ENCODE assay signal across 8 mouse cellular contexts in genomic region chr2:153444254-153445136, GRCm38 (mm10). TPM values are rescaled to one million over a fixed set of nuclear protein-coding genes. Genes with fewer than 3 reads are reported as not detected.
DNase-seq lines count a peak whose midpoint lies in the region; ATAC-seq and TF ChIP-seq lines count a peak whose summit lies in the region.

No protein-coding gene starts in this region.

- H3K36me3 ChIP-seq in C2C12 (ENCODE audit: control insufficient read depth, insufficient read depth), result no peaks in the 10 kb centered on the region
- no peaks in the 10 kb centered on the region for H3K36me3 ChIP-seq in heart, embryonic 14.5 days (ENCODE audit: control insufficient read depth, insufficient read depth, low read length)
- H3K36me3 ChIP-seq in neural tube, embryonic 14.5 days (ENCODE audit: control insufficient read depth, insufficient read depth, low read length), result no peaks in the 10 kb centered on the region

- no peaks in the 10 kb centered on the region for H3K27me3 ChIP-seq in C2C12 (ENCODE audit: control insufficient read depth, insufficient read depth, insufficient read length)
- H3K27me3 ChIP-seq in heart, embryonic 14.5 days (ENCODE audit: control insufficient read depth, insufficient read depth, low read length), result no peaks in the 10 kb centered on the region
- H3K27me3 ChIP-seq in neural tube, embryonic 14.5 days (ENCODE audit: control insufficient read depth, insufficient read depth, low read length), result no peaks in the 10 kb centered on the region

- no peak for TF ChIP-seq CTCF in C2C12 (IDR thresholded peaks at IDR 0.05; ENCODE audit: control insufficient read depth, insufficient read depth, insufficient read length)
- TF ChIP-seq CTCF in lung, adult 2 months (IDR thresholded peaks at IDR 0.05; ENCODE audit: insufficient read depth, low read length), result no peak

- peak overlapping the region; percentile 100 for H3K4me2 ChIP-seq in heart, embryonic 14.5 days (ENCODE audit: low read length)
- H3K4me2 ChIP-seq in neural tube, embryonic 14.5 days (ENCODE audit: low read depth, low read length), result peak overlapping the region; percentile 79

- H3K4me3 ChIP-seq in C2C12 (ENCODE audit: insufficient read depth, poor library complexity, severe bottlenecking), result peak overlapping the region; percentile 32
- H3K4me3 ChIP-seq in heart, embryonic 14.5 days (ENCODE audit: control insufficient read depth in 1 of 2, insufficient read depth in 1 of 2, low read depth in 1 of 2, low read length in 2 of 2), result peak overlapping the region; percentile 93 to 95
- H3K4me3 ChIP-seq in lung, adult 2 months (replicated peaks; ENCODE audit: extremely low read depth, low read depth, low read length), result peak overlapping the region; percentile 85
- H3K4me3 ChIP-seq in neural tube, embryonic 14.5 days (ENCODE audit: low read depth, low read length), result peak overlapping the region; percentile 96

- H3K9me3 ChIP-seq in heart, embryonic 14.5 days (ENCODE audit: control insufficient read depth, low read length), result no peaks in the 10 kb centered on the region
- H3K9me3 ChIP-seq in neural tube, embryonic 14.5 days (ENCODE audit: control insufficient read depth, low read length), result no peaks in the 10 kb centered on the region

- peak; percentile 87 for DNase-seq in adrenal gland, postnatal 10 days
- peak; percentile 87 for DNase-seq in kidney, postnatal 10 days
- peak; percentile 74 for DNase-seq in lung, adult 2 months
- peak; percentile 56 for DNase-seq in testis, postnatal 14 days (ENCODE audit: low spot score)

- peak; percentile 48 for ATAC-seq in erythroblast, adult 5-6 weeks (replicated peaks; ENCODE audit: low FRiP score, poor library complexity, severe bottlenecking)
- peak; percentile 73 for ATAC-seq in heart, embryonic 14.5 days (ENCODE audit: insufficient number of reproducible peaks, insufficient read depth, low FRiP score, low read depth)
- ATAC-seq in neural tube, embryonic 14.5 days (ENCODE audit: low read depth), result peak; percentile 74

- H3K27ac ChIP-seq in heart, embryonic 14.5 days (replicated peaks in 1 of 2; ENCODE audit: control insufficient read depth in 1 of 2, insufficient read depth in 1 of 2, low read depth in 2 of 2, low read length in 2 of 2), result peak overlapping the region; percentile 82 to 94
- H3K27ac ChIP-seq in neural tube, embryonic 14.5 days (ENCODE audit: low read depth, low read length), result peak overlapping the region; percentile 98

- H3K9ac ChIP-seq in heart, embryonic 14.5 days (ENCODE audit: low read length), result peak overlapping the region; percentile 94
- H3K9ac ChIP-seq in neural tube, embryonic 14.5 days (replicated peaks; ENCODE audit: low read depth, low read length), result peak overlapping the region; percentile 93

- under 1% methylated on average over 38 of the region's 64 CpGs for WGBS in heart, embryonic 14.5 days
- WGBS in lung, adult 2 months, result 0% methylated on average over 32 of the region's 64 CpGs
- 3% methylated on average over 24 of the region's 64 CpGs for WGBS in neural tube, embryonic 14.5 days

- TF ChIP-seq POLR2A in lung, adult 2 months (IDR thresholded peaks at IDR 0.05; ENCODE audit: borderline replicate concordance, extremely low read depth, low read depth, low read length), result peak; percentile 35; the same call in 1 of the 2 replicates

- H3K79me2 ChIP-seq in C2C12 (ENCODE audit: control insufficient read depth, insufficient read depth), result no peaks in the 10 kb centered on the region

- H3K4me1 ChIP-seq in heart, embryonic 14.5 days (ENCODE audit: control insufficient read depth in 2 of 2, insufficient read depth in 2 of 2, low read length in 2 of 2), result peaks cover 26 to 51% of the 10 kb centered on the region in 2 experiments
- peaks cover 9% of the 10 kb centered on the region; the same call in 1 of the 2 replicates for H3K4me1 ChIP-seq in lung, adult 2 months (ENCODE audit: control insufficient read depth, insufficient read depth, low read length)
- H3K4me1 ChIP-seq in neural tube, embryonic 14.5 days (ENCODE audit: control insufficient read depth, insufficient read depth, low read length), result peaks cover 32% of the 10 kb centered on the region

- no peaks in the 10 kb centered on the region for H3K79me3 ChIP-seq in C2C12 (ENCODE audit: low read depth)

- peak overlapping the region; percentile 41 for H3ac ChIP-seq in C2C12 (ENCODE audit: control insufficient read depth, insufficient read length, low read depth)

TF ChIP-seq in C2C12, 6 proteins besides CTCF, POLR2A, EP300 and RAD21:
- no peak for TF ChIP-seq FOSL1 (IDR thresholded peaks at IDR 0.05; ENCODE audit: insufficient read depth, low read length, poor library complexity, severe bottlenecking)
- no peak for TF ChIP-seq CEBPB (IDR thresholded peaks at IDR 0.05; ENCODE audit: low read depth)
- TF ChIP-seq MYOD1 (IDR thresholded peaks at IDR 0.05; ENCODE audit: control insufficient read depth, insufficient read length, low read depth), result no peak

RNA-seq across cellular contexts. Expression of gene 4930404H24Rik, which starts 48.1 kb away (rescaled TPM):
- not detected for polyA plus RNA-seq in C2C12 (2012; fragmentation: generic; extraction: Trizol)
- not detected for total RNA-seq in adrenal gland, postnatal 10 days (2021)
- 7.1 TPM in 1 of 2 replicates, not detected in the other for total RNA-seq in erythroblast, adult 5-6 weeks (2015; ENCODE audit: low replicate concordance)
- total RNA-seq in erythroblast, adult 5-6 weeks (2017; ENCODE audit: low replicate concordance), result not detected in 2 replicates
- not detected in 2 replicates for polyA plus RNA-seq in heart, embryonic 14.5 days (2014; fragmentation: Nextera tagmentation; extraction: Ambion mirVana)
- polyA plus RNA-seq in lung, adult 2 months (2012; rRNA removed), result not detected in 2 replicates
- polyA plus RNA-seq in neural tube, embryonic 14.5 days (2014; fragmentation: Nextera tagmentation; extraction: Ambion mirVana), result not detected in 2 replicates

Comparison
In these comparisons a context has a peak if more than half of its experiments do, and no peak if none do; other contexts are left out.
1. Peak in every context shown above with its lines: DNase-seq, ATAC-seq, H3K4me3 ChIP-seq and H3K27ac ChIP-seq.
2. H3K4me3 ChIP-seq: peak in every context shown above with its lines; median percentile 96 in neural tube, embryonic 14.5 days; 94 in heart, embryonic 14.5 days; 85 in lung, adult 2 months; 32 in C2C12.